Mouse (Mus musculus) olfactory bulb, adult 2 months (tissue): Measurements from ENCODE around the gene Cdca4.

Experiments used
- CTCF ChIP-seq: fragments of 200-500 bp; IDR thresholded peaks from 2 replicates; pipeline ENCODE4 v1.5.1; 2012; ENCODE audit warnings: low read depth, mild to moderate bottlenecking, low read length, moderate library complexity; ENCODE audit not compliant: insufficient read depth
- POLR2A ChIP-seq: fragments of 200-500 bp; IDR thresholded peaks from 2 replicates; pipeline ENCODE4 v1.6.1; 2012; ENCODE audit warnings: mild to moderate bottlenecking, low read depth, low read length, moderate library complexity; ENCODE audit not compliant: insufficient read depth

- no peak for TF ChIP-seq CTCF
- TF ChIP-seq POLR2A, result no peak
These were observed 23.2 kb downstream of the Cdca4 start for GRCm38 (mm10) chr12:112806044-112806443.
